In genomic region chr2:112224356-112224755, GRCm38 (mm10) we compare ENCODE assay signal across 30 mouse cellular contexts. TPM values are rescaled to one million over a fixed set of nuclear protein-coding genes. Genes with fewer than 3 reads are reported as not detected.
"Had no signal": no experiment of that assay in that cellular context is flagged by ENCODE, and none has a peak within 500 bp of the region (broad histone marks: within the 10 kb centered on the region; RNA-seq: fewer than 3 reads in every experiment).

No protein-coding gene starts in this region.

- H3K4me1 ChIP-seq: limb, embryonic 12.5 days; limb, embryonic 15.5 days; midbrain, embryonic 12.5 days; midbrain, embryonic 15.5 days; neural tube, embryonic 12.5 days; neural tube, embryonic 15.5 days had no signal

- H3K4me3 ChIP-seq: limb, embryonic 12.5 days; limb, embryonic 15.5 days; midbrain, embryonic 12.5 days; midbrain, embryonic 15.5 days; neural tube, embryonic 12.5 days; neural tube, embryonic 15.5 days had no signal

- H3K27ac ChIP-seq: kidney, postnatal 0 days; limb, embryonic 12.5 days; limb, embryonic 15.5 days; liver, embryonic 14.5 days; macrophage; midbrain, embryonic 12.5 days; midbrain, embryonic 15.5 days; neural tube, embryonic 12.5 days; neural tube, embryonic 15.5 days; stomach, postnatal 0 days had no signal

- DNase-seq: kidney, adult 2 months; kidney, postnatal 25 days; left cerebral cortex, postnatal 4 days; liver, postnatal 0 days; lung, embryonic 14.5 days; right cerebral cortex, postnatal 4 days; thymus, postnatal 36 days had no signal

RNA-seq across cellular contexts. Expression of gene Nutm1, which starts 34.7 kb away (rescaled TPM):
- total RNA-seq: layer of hippocampus, postnatal 25 days; left cerebral cortex, adult 18-20 months; left cerebral cortex, postnatal 14 days; left cerebral cortex, postnatal 4 days; megakaryocyte, adult 5-6 weeks had no signal
- polyA plus RNA-seq: intestine, embryonic 14.5 days; large intestine, adult 2 months; limb, embryonic 15.5 days; liver, embryonic 11.5 days; liver, embryonic 14.5 days; macrophage; midbrain, embryonic 12.5 days; midbrain, embryonic 15.5 days; neural tube, embryonic 12.5 days; neural tube, embryonic 15.5 days; stomach, embryonic 14.5 days; urinary bladder, adult 2 months had no signal

RNA-seq across cellular contexts. Expression of gene Gm21985, which starts 41.8 kb away (rescaled TPM):
- polyA plus RNA-seq: intestine, embryonic 14.5 days; intestine, postnatal 0 days; kidney, adult 2 months; kidney, embryonic 14.5 days; kidney, postnatal 0 days; limb, embryonic 12.5 days; limb, embryonic 15.5 days; liver, embryonic 11.5 days; liver, embryonic 14.5 days; liver, postnatal 0 days; lung, embryonic 14.5 days; lung, postnatal 0 days; midbrain, embryonic 12.5 days; midbrain, embryonic 15.5 days; neural tube, embryonic 12.5 days; neural tube, embryonic 15.5 days; stomach, embryonic 14.5 days; stomach, postnatal 0 days; thymus, postnatal 0 days had no signal
